Mouse (Mus musculus) limb, embryonic 15.5 days (tissue): ENCODE measurements at regions not wholly inside any gene's neighbourhood (a gene's known extent, or its start where the extent isn't known, plus 50 kb on each side); places are given as distances from the start of the nearest gene placed in this dataset.

Source experiments
- ATAC-seq: fragments of 200-750 bp; cut with Nextera tagmentation; 2 replicates; pipeline ENCODE4 v1.8.0; 2017; ENCODE audit warnings: low read depth, moderate TSS enrichment; ENCODE audit not compliant: insufficient number of reproducible peaks, low FRiP score, low TSS enrichment
- H3K27ac ChIP-seq: fragments of 300-500 bp; sonication (generic); 2 replicates; pipeline ENCODE4 v1.5.1; 2015; ENCODE audit warnings: moderate library complexity, mild to moderate bottlenecking, inconsistent platforms
- H3K27me3 ChIP-seq: fragments of 300-500 bp; sonication (generic); 2 replicates; pipeline ENCODE4 v1.6.1; 2015; ENCODE audit warnings: inconsistent platforms
- H3K36me3 ChIP-seq: fragments of 300-500 bp; sonication (generic); 2 replicates; pipeline ENCODE4 v1.6.1; 2015; ENCODE audit warnings: inconsistent platforms
- H3K4me1 ChIP-seq: fragments of 300-500 bp; sonication (generic); 2 replicates; pipeline ENCODE4 v1.6.1; 2015; ENCODE audit warnings: inconsistent platforms
- H3K4me2 ChIP-seq: fragments of 300-500 bp; sonication (generic); 2 replicates; pipeline ENCODE4 v1.6.1; 2015; ENCODE audit warnings: mild to moderate bottlenecking, inconsistent platforms
- H3K4me3 ChIP-seq: fragments of 300-500 bp; sonication (generic); 2 replicates; pipeline ENCODE4 v1.5.1; 2015; ENCODE audit warnings: mild to moderate bottlenecking, inconsistent platforms
- H3K9ac ChIP-seq: fragments of 300-500 bp; sonication (generic); 2 replicates; pipeline ENCODE4 v1.6.1; 2015; ENCODE audit warnings: inconsistent platforms
- H3K9me3 ChIP-seq: fragments of 300-500 bp; sonication (generic); 2 replicates; pipeline ENCODE4 v1.6.1; 2016; ENCODE audit warnings: inconsistent platforms
- WGBS: fragments of 180-500 bp; shearing (Covaris S2); methylation state at CpG from one replicate; pipeline ENCODE4 v1.1.7; 2015; 5-methylcytosine and 5-hydroxymethylcytosine counted together

DNA sequence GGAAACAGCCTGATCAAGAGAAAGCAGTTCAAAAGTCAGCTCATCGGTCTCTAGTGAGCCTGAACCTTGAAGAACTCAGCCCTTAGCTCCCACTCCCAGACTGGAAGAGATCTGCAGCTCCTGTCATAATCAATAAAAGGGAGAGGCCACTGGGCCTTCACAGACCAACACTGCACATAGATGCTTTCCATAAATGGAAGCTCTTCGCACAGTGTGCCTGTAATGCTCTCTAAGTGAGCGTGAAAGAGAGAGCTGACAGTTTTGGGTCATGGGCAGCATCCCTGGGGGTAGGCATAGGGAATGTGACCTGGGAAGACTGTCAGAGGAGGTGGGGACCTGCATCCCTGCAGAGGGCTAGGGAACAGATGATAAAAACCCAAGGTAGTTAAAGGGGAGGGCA is 551.9 kb upstream of the Cdh11 start:
- Histone ChIP-seq H3K4me3 (no peak overlapping the region), H3K4me1 (no peaks in the 10 kb centered on the region), H3K27ac (no peak overlapping the region), H3K4me2 (no peak overlapping the region), H3K27me3 (no peaks in the 10 kb centered on the region), H3K9me3 (no peaks in the 10 kb centered on the region), H3K9ac (no peak overlapping the region), H3K36me3 (no peaks in the 10 kb centered on the region)
- 89% methylated on average over 3 of the region's 3 CpGs for WGBS
- no peak for ATAC-seq

DNA sequence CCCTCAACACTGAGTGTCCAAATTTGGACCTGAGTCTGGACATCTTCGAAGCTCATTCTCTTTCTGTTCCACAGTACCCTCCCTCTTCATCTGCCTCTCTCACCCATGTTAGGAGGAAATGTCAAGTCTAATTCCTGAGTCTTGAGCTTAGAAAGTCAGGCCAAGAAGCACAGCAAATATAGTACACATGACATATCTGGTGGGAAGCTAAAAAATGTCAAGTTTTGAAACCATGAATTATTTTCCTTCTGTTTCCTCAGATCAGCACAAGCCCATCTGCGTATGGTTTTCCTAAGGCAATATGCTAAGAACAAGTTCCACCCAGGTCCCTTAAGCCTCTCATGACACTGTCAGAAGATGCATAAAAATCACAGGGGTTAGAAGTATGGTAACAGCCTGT is 553.6 kb upstream of the Cdh11 start:
- ATAC-seq: no peak
- no peaks in the 10 kb centered on the region for H3K36me3 ChIP-seq
- H3K4me1 ChIP-seq: no peaks in the 10 kb centered on the region
- H3K9ac ChIP-seq: no peak overlapping the region
- no peaks in the 10 kb centered on the region for H3K27me3 ChIP-seq
- no peak overlapping the region for H3K27ac ChIP-seq
- H3K4me2 ChIP-seq: no peak overlapping the region
- WGBS: 81% methylated on average over 2 of the region's 2 CpGs
- H3K9me3 ChIP-seq: no peaks in the 10 kb centered on the region
- H3K4me3 ChIP-seq: no peak overlapping the region

- WGBS: 87% methylated on average over 5 of the region's 5 CpGs
Measured at GRCm38 (mm10) chr8:103339951-103340350, 554.5 kb upstream of the Cdh11 start.

GRCm38 (mm10) chr8:103343891-103344290 is 558.4 kb upstream of the Cdh11 start:
- H3K27me3 ChIP-seq: no peaks in the 10 kb centered on the region

More at GRCm38 (mm10) chr8:103339951-103340350, 554.5 kb upstream of the Cdh11 start:
- Histone ChIP-seq H3K4me2 (no peak overlapping the region), H3K27me3 (no peaks in the 10 kb centered on the region), H3K4me1 (no peaks in the 10 kb centered on the region), H3K36me3 (no peaks in the 10 kb centered on the region), H3K9ac (no peak overlapping the region), H3K4me3 (no peak overlapping the region), H3K27ac (no peak overlapping the region), H3K9me3 (no peaks in the 10 kb centered on the region)
- no peak for ATAC-seq

GRCm38 (mm10) chr8:103344871-103345270 is 559.4 kb upstream of the Cdh11 start:
- no peak for ATAC-seq
- H3K9me3 ChIP-seq: no peaks in the 10 kb centered on the region
- H3K9ac ChIP-seq: no peak overlapping the region
- no peaks in the 10 kb centered on the region for H3K27me3 ChIP-seq
- no peak overlapping the region for H3K27ac ChIP-seq
- WGBS: 69% methylated on average over 2 of the region's 2 CpGs
- no peaks in the 10 kb centered on the region for H3K36me3 ChIP-seq
- H3K4me1 ChIP-seq: no peaks in the 10 kb centered on the region
- H3K4me3 ChIP-seq: no peak overlapping the region
- no peak overlapping the region for H3K4me2 ChIP-seq

More at GRCm38 (mm10) chr8:103343891-103344290, 558.4 kb upstream of the Cdh11 start:
- ATAC-seq: no peak
- Histone ChIP-seq H3K27ac (no peak overlapping the region), H3K4me1 (no peaks in the 10 kb centered on the region), H3K4me2 (no peak overlapping the region), H3K9me3 (no peaks in the 10 kb centered on the region), H3K9ac (no peak overlapping the region), H3K4me3 (no peak overlapping the region), H3K36me3 (no peaks in the 10 kb centered on the region)
- 87% methylated on average over 3 of the region's 3 CpGs for WGBS

- Histone ChIP-seq H3K4me1 (no peaks in the 10 kb centered on the region), H3K27me3 (no peaks in the 10 kb centered on the region), H3K9me3 (no peaks in the 10 kb centered on the region), H3K4me3 (no peak overlapping the region), H3K9ac (no peak overlapping the region), H3K27ac (no peak overlapping the region), H3K36me3 (no peaks in the 10 kb centered on the region), H3K4me2 (no peak overlapping the region)
- ATAC-seq: no peak
- WGBS: 41% methylated on average over 7 of the region's 7 CpGs
Measured at GRCm38 (mm10) chr8:103347158-103347871, 561.9 kb upstream of the Cdh11 start.

DNA sequence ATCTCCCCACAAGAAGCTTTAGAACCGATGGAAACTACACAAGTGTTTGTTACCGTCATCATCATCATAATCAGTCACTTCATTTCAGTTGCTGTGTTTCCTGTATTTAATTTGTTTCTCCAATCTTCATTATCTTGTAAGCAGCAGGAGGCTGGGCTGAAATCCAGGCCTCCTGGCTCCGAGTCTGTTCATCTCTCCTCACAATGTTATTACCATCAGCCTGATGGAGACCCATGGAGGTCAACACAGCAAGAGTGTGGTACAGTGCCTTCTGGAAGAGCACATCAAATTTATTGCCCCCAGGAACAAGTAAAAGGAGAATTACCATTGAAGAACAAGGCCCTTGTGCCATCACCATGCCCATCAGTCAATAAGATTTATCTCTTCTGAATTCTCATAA is 576.3 kb upstream of the Cdh11 start:
- Histone ChIP-seq H3K4me2 (no peak overlapping the region), H3K4me1 (no peaks in the 10 kb centered on the region), H3K36me3 (no peaks in the 10 kb centered on the region), H3K9me3 (no peaks in the 10 kb centered on the region), H3K4me3 (no peak overlapping the region), H3K27ac (no peak overlapping the region), H3K9ac (no peak overlapping the region), H3K27me3 (no peaks in the 10 kb centered on the region)
- 64% methylated on average over 3 of the region's 3 CpGs for WGBS
- ATAC-seq: no peak

- Histone ChIP-seq H3K36me3 (no peaks in the 10 kb centered on the region), H3K27ac (no peak overlapping the region), H3K9me3 (no peaks in the 10 kb centered on the region), H3K4me3 (no peak overlapping the region), H3K4me1 (no peaks in the 10 kb centered on the region), H3K4me2 (no peak overlapping the region), H3K9ac (no peak overlapping the region), H3K27me3 (no peaks in the 10 kb centered on the region)
- ATAC-seq: no peak
- 60% methylated on average over 2 of the region's 2 CpGs for WGBS
Measured at GRCm38 (mm10) chr8:103370394-103370793, 585.0 kb upstream of the Cdh11 start.

DNA sequence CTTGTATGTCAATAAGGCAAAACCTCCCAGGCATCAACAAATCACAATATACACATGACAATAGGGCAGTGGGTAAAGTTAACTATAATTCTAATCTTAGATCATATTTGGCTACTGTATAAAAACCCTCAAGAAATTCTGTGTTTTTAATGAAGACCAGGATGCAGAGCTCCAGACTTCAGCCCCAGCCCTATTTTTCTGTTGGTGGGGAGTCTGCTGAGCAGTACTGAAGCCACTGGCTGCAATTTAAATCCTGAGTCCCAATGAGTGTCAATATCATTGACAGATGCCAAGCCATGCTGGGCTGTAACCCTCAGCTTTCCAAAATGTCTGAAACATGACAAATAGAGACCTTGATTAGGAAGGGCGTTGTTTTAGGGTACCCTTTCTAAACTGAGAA is 587.6 kb upstream of the Cdh11 start:
- Histone ChIP-seq H3K4me2 (no peak overlapping the region), H3K4me3 (no peak overlapping the region), H3K4me1 (no peaks in the 10 kb centered on the region), H3K9ac (no peak overlapping the region), H3K27me3 (no peaks in the 10 kb centered on the region), H3K27ac (no peak overlapping the region), H3K9me3 (no peaks in the 10 kb centered on the region), H3K36me3 (no peaks in the 10 kb centered on the region)
- WGBS: 74% methylated on average over 1 of the region's 1 CpGs
- no peak for ATAC-seq

GRCm38 (mm10) chr8:103374151-103374550 is 588.7 kb upstream of the Cdh11 start:
- no peak for ATAC-seq
- H3K27ac ChIP-seq: no peak overlapping the region

GRCm38 (mm10) chr8:103378545-103378944 is 593.1 kb upstream of the Cdh11 start:
- Histone ChIP-seq H3K36me3 (no peaks in the 10 kb centered on the region), H3K9ac (no peak overlapping the region), H3K4me1 (no peaks in the 10 kb centered on the region), H3K4me2 (no peak overlapping the region), H3K27me3 (no peaks in the 10 kb centered on the region), H3K4me3 (no peak overlapping the region), H3K9me3 (no peaks in the 10 kb centered on the region), H3K27ac (no peak overlapping the region)
- WGBS: 29% methylated on average over 3 of the region's 3 CpGs
- no peak for ATAC-seq

More at GRCm38 (mm10) chr8:103374151-103374550, 588.7 kb upstream of the Cdh11 start:
- 75% methylated on average over 4 of the region's 4 CpGs for WGBS
- H3K36me3 ChIP-seq: no peaks in the 10 kb centered on the region
- H3K4me3 ChIP-seq: no peak overlapping the region
- H3K9ac ChIP-seq: no peak overlapping the region
- no peak overlapping the region for H3K4me2 ChIP-seq
- no peaks in the 10 kb centered on the region for H3K4me1 ChIP-seq
- no peaks in the 10 kb centered on the region for H3K9me3 ChIP-seq
- no peaks in the 10 kb centered on the region for H3K27me3 ChIP-seq

- Histone ChIP-seq H3K27me3 (no peaks in the 10 kb centered on the region), H3K9me3 (no peaks in the 10 kb centered on the region), H3K27ac (no peak overlapping the region), H3K36me3 (no peaks in the 10 kb centered on the region), H3K9ac (no peak overlapping the region), H3K4me3 (no peak overlapping the region), H3K4me1 (no peaks in the 10 kb centered on the region), H3K4me2 (no peak overlapping the region)
- ATAC-seq: no peak
- 71% methylated on average over 3 of the region's 3 CpGs for WGBS
Measured at GRCm38 (mm10) chr8:103381575-103381974, 596.1 kb upstream of the Cdh11 start.

GRCm38 (mm10) chr8:103391359-103391758 is 605.9 kb upstream of the Cdh11 start:
- Histone ChIP-seq H3K36me3 (no peaks in the 10 kb centered on the region), H3K4me3 (no peak overlapping the region), H3K27ac (no peak overlapping the region), H3K27me3 (no peaks in the 10 kb centered on the region), H3K4me2 (no peak overlapping the region), H3K9me3 (no peaks in the 10 kb centered on the region), H3K9ac (no peak overlapping the region), H3K4me1 (no peaks in the 10 kb centered on the region)
- WGBS: 89% methylated on average over 6 of the region's 6 CpGs
- no peak for ATAC-seq
